Mouse (Mus musculus) E14TG2a.4 (cell line): Measurements from ENCODE around the gene Reps2.

Experiments used
- CTCF ChIP-seq: conservative IDR thresholded peaks from 2 replicates; pipeline ENCODE4 v1.5.1; 2014; ENCODE audit warnings: low read length
- NANOG ChIP-seq: IDR thresholded peaks from 2 replicates; pipeline ENCODE4 v1.6.1; 2014; ENCODE audit warnings: borderline replicate concordance, low read length, mixed read lengths
- POU5F1 ChIP-seq: IDR thresholded peaks from 2 replicates; pipeline ENCODE4 v1.6.1; 2014; ENCODE audit warnings: low read length, borderline replicate concordance

DNA sequence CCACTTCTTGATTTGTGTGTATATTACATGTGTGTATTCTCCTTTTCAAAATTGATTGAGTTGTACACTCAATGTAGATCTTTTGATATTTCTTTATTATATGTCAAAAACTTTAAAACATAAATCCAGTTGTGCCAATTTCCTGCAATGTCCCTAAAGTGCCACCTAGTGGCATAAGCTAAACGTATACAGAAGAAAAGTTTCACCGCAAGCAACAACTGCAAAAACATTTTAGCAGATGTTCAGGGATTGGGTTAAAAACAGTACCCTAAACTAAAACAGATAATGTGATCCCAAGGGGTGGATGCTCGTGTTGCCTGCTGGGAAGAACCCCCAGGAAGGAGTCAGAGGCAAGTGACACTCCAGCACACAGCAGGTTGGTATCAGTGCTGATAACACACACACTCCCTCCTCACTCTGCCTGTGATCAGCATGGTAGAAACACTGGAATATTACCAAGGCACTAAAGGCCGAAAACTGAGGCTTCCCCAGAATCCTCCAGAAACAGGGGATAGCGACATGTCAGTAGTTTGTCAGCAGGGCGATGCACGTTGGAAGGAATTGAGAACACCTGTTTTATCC lies 189.5 kb downstream of the Reps2 start:
- TF ChIP-seq CTCF (peak; percentile 11; the same call in 1 of the 2 replicates), NANOG (no peak), POU5F1 (no peak)
